In the genomic region with DNA sequence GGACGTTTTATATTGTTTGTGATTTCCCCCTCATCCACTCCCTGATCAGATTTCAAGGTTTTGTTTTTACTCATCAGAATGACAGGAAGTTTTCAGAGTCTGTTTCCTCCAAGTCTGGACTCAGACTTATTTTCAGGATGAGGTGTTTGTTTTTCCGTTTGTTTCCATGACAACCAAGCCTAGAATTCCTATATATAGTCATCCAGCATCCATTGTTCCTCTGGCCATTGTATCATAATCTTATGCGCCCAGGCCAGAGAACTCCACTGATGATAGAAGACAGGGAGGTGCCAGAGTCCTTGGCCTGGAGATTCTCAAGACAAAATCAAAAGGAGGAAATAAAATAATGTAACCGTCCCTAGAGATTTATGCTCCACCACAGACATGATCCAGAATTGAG, we compare ENCODE assay signal across 11 mouse cellular contexts.
DNase-seq lines count a peak whose midpoint lies in the region; ATAC-seq and TF ChIP-seq lines count a peak whose summit lies in the region.
"Had no signal": no experiment of that assay in that cellular context is flagged by ENCODE, and none has a peak within 500 bp of the region (broad histone marks: within the 10 kb centered on the region; RNA-seq: fewer than 3 reads in every experiment).

No protein-coding gene starts in this region.

- H3K27me3 ChIP-seq in kidney, embryonic 14.5 days (ENCODE audit: control insufficient read depth, insufficient read depth, low read length), result no peaks in the 10 kb centered on the region
- no peaks in the 10 kb centered on the region for H3K27me3 ChIP-seq in kidney, postnatal 0 days (ENCODE audit: insufficient read depth, low read length)
- H3K27me3 ChIP-seq: intestine, embryonic 15.5 days; megakaryocyte, embryonic 14.5 days had no signal

- 63% methylated on average over 4 of the region's 4 CpGs for WGBS in kidney, embryonic 14.5 days
- WGBS in kidney, postnatal 0 days, result 54% methylated on average over 4 of the region's 4 CpGs

- no peak overlapping the region for H3K4me3 ChIP-seq in kidney, embryonic 14.5 days (ENCODE audit: low read length)
- H3K4me3 ChIP-seq in kidney, postnatal 0 days (replicated peaks; ENCODE audit: low read depth, low read length), result no peak overlapping the region
- H3K4me3 ChIP-seq: intestine, embryonic 15.5 days; megakaryocyte, embryonic 14.5 days had no signal

- no peaks in the 10 kb centered on the region for H3K9me3 ChIP-seq in kidney, embryonic 14.5 days (ENCODE audit: control insufficient read depth, low read length)
- H3K9me3 ChIP-seq in kidney, postnatal 0 days (replicated peaks; ENCODE audit: low read length), result no peaks in the 10 kb centered on the region
- H3K9me3 ChIP-seq: intestine, embryonic 15.5 days had no signal

- peak; percentile 28 for DNase-seq in kidney, adult 11 months
- DNase-seq in MN1 (ENCODE audit: low spot score) (peak; percentile 63), R1 (ENCODE audit: low read depth, low spot score) (peak; percentile 77)
- DNase-seq in kidney, postnatal 0 days (ENCODE audit: low spot score), result peak; percentile 53
- DNase-seq in right cerebral cortex, postnatal 36 days (ENCODE audit: low spot score in 2 of 2), result no peak
- DNase-seq in urinary bladder, postnatal 25 days (ENCODE audit: low spot score), result no peak
- DNase-seq: cerebellum, postnatal 14 days; left cerebral cortex, postnatal 4 days had no signal

- no peak for ATAC-seq in kidney, embryonic 14.5 days (ENCODE audit: low FRiP score, low TSS enrichment)
- ATAC-seq in kidney, postnatal 0 days (replicated peaks; ENCODE audit: low FRiP score, low read depth), result no peak
- ATAC-seq: intestine, embryonic 15.5 days had no signal

- H3K27ac ChIP-seq in kidney, embryonic 14.5 days (ENCODE audit: low read depth, low read length), result no peak overlapping the region
- H3K27ac ChIP-seq in kidney, postnatal 0 days, result no peak overlapping the region

- no peaks in the 10 kb centered on the region for H3K4me1 ChIP-seq in kidney, embryonic 14.5 days (ENCODE audit: control insufficient read depth, insufficient read depth, low read length)
- H3K4me1 ChIP-seq in kidney, postnatal 0 days (replicated peaks; ENCODE audit: insufficient read depth, low read length), result no peaks in the 10 kb centered on the region
- H3K4me1 ChIP-seq: intestine, embryonic 15.5 days; megakaryocyte, embryonic 14.5 days had no signal

- no peak for TF ChIP-seq CTCF in kidney, postnatal 0 days (IDR thresholded peaks at IDR 0.05; ENCODE audit: low read depth)

- H3K4me2 ChIP-seq in kidney, embryonic 14.5 days (replicated peaks; ENCODE audit: low read depth, low read length), result no peak overlapping the region
- H3K4me2 ChIP-seq in kidney, postnatal 0 days (ENCODE audit: low read length), result no peak overlapping the region
- H3K4me2 ChIP-seq: intestine, embryonic 15.5 days had no signal

- H3K9ac ChIP-seq in kidney, embryonic 14.5 days (ENCODE audit: low read depth, low read length), result no peak overlapping the region
- no peak overlapping the region for H3K9ac ChIP-seq in kidney, postnatal 0 days (ENCODE audit: low read depth, low read length)
- H3K9ac ChIP-seq: intestine, embryonic 15.5 days had no signal

- peaks cover 8% of the 10 kb centered on the region; the same call in 1 of the 2 replicates for H3K36me3 ChIP-seq in kidney, embryonic 14.5 days (ENCODE audit: control insufficient read depth, insufficient read depth, low read length)
- H3K36me3 ChIP-seq in kidney, postnatal 0 days (ENCODE audit: insufficient read depth, low read length), result no peaks in the 10 kb centered on the region
- H3K36me3 ChIP-seq: intestine, embryonic 15.5 days had no signal

Comparison
In these comparisons a context has a peak if more than half of its experiments do, and no peak if none do; other contexts are left out.
1. DNase-seq: peak in kidney, adult 11 months (single experiment), MN1 (single experiment), R1 (single experiment) and kidney, postnatal 0 days (single experiment); none in right cerebral cortex, postnatal 36 days (0 of 2) and urinary bladder, postnatal 25 days (single experiment).